Mouse (Mus musculus) spleen, adult 12 weeks (tissue): Measurements from ENCODE around the gene Gm42417.
"Not testable (repeated sequence)": the region's sequence is repeated elsewhere in the genome, so short reads cannot be mapped to it uniquely, and the experiment has no call there.

Experiments used
- DNase-seq: peaks from one replicate; pipeline ENCODE4 v3.0.0; 2022; ENCODE audit warnings: low spot score

Gene Gm42417

DNA sequence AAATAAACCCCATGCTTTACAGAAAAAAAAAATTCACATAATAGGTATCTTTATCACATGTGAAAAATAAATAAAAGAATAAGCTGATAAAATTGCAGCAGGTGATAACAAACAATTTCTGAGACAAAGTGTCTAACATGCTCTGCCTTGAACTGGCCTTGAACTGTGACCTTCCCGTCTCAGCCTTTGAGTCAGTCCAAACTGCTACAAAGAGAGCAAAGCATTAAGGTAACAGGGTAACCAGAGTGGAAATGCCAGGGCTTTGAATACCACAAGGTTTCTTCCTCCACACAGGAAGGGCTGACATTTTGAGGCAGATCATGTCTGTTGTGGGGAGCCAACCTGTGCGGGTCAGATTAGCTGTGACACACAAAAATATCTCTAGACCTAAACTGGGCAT, 6.2 kb upstream of the Gm42417 start:
- DNase-seq: no peak

DNA sequence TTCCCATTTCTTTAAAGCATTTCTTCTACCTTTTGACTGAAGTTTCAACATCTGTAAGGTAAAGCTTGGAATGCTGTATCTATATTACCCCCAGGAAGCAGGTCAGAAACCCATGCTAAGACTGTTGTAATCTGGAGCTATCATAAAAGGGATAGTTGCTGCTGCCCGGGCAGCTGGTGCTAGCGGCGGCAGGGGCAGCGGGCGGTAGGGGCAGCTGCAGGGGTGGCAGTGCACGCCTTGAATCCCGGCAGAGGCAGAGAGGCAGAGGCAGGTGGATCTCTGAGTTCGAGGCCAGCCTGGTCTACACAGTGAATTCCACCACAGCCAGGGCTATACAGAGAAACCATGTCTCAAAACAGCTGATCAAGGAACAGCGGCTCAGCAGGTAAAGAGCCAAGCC, 3.7 kb upstream of the Gm42417 start:
- DNase-seq: no peak

DNA sequence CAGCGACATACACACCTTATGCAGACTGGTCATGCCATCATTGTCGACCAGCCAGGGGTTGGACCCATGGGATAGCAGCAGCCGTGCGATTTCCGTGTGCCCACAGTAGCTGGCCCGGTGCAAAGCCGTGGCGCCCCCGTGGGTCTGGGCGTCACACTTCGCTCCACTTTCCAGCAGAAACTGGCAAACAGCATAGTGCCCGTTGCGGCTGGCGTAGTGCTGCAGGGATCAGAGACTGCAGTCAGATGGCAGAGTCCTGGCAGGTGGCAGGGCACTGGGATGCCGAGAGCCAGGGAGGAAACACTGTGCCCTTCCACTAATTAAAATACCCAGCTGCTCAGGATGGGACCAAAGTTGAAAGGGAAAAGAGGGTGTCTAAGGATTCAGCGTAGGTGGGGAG, 2.6 kb upstream of the Gm42417 start:
- no peak for DNase-seq

DNA sequence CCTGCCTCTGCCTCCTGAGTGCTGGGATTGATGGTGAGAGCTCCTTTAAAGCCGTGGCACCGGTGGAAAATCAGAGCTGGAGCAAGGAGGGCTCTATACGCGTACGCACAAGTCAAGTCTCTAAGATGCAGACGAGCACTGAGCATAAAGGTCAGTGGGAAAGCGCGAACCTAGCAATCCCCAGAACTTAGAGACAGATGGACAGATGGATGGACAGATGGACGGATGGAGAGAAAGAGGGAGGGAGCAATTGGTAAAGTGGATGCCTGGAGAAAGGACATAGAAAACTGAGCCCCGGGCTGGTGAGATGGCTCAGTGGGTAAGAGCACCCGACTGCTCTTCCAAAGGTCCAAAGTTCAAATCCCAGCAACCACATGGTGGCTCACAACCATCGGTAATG, 1.6 kb upstream of the Gm42417 start:
- DNase-seq: no peak

DNA sequence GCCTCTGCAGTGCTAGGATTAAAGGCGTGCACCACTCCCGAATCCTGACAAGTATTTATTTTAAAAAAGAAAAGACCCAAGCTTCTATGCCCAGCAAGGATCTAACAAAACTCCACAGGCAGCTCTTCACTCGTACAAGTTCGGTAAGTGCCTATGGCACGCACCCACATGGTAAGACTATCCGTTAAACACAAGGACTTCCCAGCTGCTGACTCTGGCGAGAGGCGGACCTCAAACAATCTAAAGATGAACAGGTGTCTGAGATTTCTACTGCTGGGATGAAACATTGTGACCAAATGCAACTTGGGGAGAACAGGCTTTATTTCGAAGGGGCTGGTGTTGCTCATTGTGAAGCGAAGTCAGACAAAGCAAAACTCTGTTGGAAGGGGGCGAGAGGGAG, 903 bp upstream of the Gm42417 start:
- DNase-seq: no peak

DNA sequence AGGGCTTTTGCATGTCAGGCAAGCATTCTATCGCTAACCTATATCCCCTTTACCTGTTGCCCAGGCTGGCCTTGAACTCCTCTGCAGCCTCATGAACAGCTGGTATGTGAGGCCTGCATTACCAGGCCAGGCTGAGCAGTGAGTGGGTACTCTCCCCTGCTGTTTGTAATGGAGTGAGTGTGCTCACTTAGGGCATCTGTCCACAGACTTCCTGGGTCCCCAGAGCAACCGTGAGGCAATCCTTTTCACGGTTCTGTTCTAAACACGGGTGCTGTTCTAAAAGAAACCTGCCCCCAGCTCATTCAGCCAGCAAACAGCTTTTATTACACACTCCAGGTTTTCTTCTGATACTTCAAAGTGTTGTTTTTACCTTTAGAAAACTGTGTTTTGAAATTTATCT, 502 bp downstream of the Gm42417 start:
- DNase-seq: no peak

DNA sequence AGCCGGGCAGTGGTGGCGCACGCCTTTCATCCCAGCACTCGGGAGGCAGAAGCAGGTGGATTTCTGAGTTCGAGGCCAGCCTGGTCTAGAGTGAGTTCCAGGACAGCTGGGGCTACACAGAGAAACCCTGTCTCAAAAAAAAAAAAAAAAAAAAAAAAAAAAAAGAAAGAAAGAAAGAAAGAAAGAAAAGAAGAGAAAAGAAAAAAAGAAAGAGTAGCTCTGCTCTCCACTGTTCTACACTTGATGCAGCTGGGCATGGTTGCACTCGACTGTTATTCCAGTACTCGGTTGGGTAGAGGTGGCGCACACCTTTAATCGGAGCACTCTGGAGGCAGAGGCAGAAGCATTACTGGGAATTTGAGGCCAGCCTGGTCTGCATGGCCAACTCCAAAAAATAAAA, 2.4 kb downstream of the Gm42417 start, which contains the start of gene Ankrd23:
Gene Ankrd23, minus strand, starts transcription at position 101 of the 400 bp plus-strand sequence.
- not testable (repeated sequence) for DNase-seq

DNA sequence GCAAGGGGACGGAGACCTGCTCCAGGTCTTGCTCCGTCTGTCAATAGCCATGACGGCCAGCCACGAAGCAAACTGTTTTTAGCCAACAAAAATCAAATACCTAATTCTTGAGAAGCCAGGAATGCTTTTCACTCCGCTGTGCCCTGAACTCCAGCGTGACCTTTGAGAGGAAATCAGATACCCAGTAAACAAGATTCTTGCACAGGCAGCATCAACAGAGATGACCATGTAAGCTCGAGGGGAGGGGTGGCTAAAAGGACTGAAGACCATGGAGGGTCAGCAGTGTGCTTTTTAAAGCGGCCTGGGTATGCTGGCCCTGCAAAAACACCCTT, 2.9 kb downstream of the Gm42417 start:
- DNase-seq: no peak

DNA sequence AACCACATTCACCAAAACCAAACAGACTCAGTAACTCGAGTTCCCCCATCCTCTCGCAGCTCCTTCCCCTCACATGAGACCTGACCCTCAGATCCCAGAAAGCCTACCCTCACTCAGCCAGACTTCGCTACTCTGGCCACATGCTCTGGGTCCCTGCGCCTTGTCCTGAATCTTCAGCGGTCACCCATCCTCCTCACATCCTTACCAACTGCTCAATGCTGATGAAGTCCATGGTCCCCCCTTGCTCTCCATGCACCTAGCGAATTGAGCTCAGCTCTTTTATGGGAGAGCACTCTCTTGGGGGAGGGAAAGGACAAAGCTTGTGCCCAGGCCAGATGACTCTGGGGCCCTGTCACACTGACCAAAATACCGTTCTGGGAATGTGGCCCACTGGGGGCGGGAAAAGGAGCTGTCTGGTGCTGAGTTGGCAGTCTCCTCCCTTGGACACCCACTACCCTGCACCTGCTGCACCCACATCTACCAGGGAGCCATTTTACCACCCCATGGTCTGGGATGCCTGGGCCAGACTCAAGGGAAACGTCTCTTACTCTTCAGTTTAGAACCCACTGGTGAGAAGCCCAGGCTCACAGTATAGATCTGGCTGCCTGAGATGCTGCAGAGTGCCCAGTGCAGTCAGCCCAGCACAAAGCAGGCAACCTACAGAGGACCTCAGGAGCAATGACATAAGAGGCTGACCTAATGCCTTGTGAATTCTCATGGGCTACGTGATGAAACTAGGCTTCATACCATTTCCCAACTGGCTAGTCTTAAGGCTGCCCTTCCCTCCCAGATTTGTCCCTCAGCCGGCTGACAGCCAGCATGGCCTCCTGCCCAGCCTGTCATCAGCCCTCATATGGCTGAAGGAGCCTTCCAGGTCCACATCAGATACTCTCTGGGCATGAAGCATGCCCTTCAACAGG, 3.5 kb downstream of the Gm42417 start:
- DNase-seq: no peak

DNA sequence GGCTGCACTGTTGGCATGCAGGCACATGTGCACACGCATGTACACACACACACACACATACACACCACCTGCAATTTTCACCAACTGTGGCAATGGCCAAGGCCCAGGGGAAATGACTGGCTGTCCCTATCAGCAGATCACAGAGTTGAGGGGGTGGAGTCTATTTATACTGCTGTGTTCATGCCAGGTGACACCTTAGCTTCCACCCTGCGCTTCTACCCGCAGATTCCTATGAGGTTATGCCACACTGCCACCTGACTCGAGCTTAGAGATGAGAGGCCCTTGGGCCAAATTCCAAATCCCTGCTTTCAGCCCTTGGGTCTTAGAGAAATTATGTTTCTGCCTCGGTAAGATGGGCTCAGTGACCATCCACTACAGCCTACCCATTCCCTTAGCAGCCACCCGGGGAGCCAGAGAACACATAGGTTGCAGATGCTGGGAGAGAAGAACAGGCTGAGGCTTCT, 4.6 kb downstream of the Gm42417 start:
- no peak for DNase-seq

DNA sequence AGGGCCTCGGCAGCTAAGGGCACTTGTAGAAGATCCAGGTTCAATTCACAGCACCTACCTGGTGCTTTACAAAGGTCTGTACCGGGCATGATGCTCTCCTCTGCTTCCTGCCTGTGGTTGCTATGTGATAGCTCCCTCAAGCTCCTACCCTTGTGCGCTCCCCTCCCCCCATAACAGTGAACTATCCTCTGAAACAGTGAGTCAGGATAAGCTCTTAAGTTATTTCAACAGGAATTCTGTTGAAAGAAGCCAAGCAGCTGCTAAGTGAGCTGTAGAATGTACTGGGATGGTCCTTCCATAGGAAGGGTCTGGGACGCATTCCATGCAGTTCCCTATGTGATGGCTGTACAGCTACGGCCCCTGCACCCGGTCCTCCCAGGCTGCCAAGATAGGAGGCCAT, 5.7 kb downstream of the Gm42417 start:
- DNase-seq: no peak

DNA sequence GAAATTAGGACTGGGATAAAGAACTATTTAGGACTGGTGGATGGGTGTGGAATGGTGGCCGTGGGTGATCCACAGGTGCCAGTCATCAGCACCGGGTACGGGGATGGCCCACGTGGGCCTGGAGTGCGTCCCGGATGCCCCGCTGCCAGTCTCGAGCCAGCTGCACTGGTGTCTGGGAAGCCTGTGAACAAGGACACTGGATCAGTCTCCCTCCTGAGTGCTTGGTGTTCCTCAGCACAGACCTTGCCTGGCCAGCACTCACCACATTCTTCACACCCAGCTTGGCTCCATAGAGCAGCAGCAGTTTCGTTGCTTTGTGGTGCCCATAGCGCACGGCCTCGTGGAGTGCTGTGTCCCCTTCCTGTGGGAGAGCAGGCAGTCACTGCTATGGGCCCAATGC, 7.8 kb downstream of the Gm42417 start:
- DNase-seq: no peak

DNA sequence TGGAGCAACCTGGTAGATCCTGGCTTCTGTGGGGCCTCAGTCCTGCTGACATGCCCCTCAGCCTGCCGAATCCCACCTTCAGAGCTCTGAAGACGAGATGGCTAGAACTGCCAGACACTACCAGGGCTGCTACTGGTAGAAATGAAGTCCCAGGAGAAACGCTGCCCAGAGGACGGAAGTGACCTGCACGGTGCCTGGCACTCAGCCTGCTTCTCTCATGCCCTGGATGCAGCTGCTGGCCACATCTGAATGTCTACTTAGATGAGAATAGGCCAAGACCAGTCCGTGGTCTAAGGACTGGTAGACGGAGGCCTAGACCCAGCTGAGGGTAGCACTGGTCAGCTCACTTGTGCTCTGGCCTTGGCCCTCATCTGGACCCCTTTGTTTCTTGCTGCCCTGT, 8.3 kb downstream of the Gm42417 start:
- DNase-seq: no peak

DNA sequence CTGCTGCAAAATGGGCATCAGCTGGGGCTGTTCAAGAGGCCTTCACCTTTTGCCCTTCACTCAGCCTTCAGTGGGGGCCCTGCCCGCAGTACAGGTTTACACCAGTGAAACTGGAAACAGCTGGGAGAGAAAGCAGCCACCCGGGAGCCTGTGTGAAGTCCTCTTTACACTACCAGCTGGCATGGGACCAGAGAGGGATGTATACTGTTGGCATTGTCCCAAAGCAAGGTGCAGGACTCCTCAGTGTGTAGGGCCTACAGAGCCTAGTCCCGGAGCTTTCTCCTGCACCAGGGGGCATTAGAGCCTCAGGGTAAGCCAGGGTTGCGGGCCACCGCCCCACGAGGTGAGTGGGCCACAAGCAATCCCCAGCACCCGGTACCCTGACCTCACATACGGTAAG, 8.7 kb downstream of the Gm42417 start:
- no peak for DNase-seq

DNA sequence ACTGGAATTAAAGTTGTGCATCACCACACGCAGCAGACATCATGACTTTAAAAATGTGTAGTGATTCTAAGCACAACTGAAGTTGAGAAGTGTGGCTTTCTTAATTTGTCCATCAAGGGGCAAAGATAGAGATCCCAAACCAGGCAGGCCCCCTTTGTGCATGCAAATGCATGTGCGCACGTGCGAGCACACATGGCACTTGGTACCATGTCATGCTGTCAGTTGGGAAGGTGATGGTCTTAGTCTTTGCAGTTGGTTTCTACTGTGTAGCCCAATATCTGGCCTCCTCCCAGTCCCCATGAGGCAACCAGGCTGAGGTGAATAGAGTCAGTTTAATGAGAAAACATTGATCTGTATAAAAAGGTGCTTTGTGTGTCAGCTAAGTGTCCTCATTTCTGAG, 9.4 kb downstream of the Gm42417 start:
- DNase-seq: no peak

DNA sequence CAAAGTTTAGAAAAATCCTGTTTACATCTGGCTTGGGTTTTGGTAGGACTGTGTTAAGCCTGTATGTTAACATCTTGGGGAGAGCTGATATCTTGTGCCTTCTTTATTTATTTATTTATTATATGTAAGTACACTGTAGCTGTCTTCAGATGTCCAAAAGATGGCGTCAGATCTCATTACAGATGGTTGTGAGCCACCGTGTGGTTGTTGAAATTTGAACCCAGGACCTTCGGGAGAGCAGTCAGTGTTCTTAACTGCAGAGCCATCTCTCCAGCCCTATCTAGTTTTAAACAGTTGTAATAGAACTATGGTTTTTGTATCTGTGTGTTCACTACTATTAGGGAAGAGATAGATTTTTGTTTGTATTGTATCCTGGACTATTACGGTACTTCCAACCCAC, 10.0 kb downstream of the Gm42417 start:
- no peak for DNase-seq

DNA sequence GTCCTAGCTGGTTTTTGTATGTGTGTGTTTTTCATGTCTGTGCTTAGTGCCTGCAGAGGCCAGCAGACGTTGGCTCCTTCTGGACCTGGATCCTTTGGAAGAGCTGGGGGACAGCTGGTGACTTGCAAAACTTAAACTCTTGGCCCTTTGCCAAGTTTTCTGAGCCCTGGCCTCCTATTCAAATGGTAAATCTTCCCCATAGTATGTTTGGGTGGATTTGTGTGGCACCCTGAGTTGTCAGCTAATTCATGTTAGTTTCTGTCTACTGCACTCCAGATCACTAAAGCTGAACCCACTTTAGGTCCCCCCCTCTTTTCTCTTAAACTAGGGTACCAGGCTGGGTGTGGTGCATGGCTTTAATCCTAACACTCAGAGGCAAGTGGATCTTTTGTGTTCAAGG, 10.9 kb downstream of the Gm42417 start:
- DNase-seq: no peak

DNA sequence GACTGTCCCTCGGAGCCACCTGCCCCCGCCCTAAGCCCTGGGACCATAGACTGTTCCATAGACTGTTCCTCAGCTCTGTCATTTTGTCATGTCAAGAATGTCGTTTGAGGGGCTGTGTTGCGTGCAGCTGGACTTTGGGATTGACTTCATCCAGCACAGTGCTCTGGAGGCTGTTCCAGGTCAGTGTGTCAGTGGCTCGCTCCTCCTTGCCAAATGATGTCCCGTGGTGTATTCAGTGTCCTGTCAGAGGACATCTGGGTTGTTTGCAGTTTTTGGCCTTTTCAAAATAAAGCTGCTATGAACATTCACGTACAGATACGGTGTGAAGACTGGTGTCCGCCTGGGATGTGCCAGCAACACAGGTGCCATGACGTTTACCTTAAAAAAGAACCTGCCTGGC, 12.3 kb downstream of the Gm42417 start:
- DNase-seq: no peak

DNA sequence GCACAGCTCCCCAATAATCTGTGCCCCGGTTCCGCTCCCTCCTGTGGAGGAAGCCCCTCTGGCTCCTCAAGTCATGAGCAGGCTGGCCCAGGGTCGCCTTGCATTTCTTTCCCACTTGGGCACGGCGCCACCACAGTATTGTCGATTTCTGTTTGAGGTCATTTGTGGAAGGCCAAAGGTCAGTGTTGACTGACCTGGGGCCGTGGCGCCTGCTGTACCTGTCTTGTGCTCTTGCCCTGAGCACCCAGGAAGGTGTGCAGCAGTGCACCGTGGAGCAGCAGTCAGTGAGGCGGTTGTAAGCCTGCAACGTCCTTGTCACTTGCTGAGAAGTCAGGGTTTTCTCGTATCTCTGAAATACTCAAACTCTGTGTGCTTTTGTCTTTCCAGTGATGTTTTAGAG, 13.5 kb downstream of the Gm42417 start:
- DNase-seq: no peak

DNA sequence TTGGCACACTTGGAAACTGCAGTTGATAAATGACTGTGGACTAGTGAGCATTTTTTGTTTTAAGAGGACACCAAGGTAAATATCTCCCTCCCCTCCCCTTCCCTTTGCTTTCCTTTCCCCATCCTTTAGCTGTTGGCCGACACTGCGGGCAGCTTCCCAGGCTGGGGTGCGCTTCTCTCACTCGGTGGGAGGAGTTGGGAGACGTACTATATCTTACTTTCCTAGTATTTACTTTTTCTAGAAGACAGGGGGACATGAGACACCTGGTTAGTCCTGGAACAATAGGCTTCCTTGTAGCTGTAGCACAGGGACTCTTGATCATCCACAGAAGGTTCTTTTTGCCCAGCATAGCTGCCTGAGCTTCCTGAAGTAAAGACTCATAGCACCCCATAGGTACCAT, 15.2 kb downstream of the Gm42417 start:
- no peak for DNase-seq

DNA sequence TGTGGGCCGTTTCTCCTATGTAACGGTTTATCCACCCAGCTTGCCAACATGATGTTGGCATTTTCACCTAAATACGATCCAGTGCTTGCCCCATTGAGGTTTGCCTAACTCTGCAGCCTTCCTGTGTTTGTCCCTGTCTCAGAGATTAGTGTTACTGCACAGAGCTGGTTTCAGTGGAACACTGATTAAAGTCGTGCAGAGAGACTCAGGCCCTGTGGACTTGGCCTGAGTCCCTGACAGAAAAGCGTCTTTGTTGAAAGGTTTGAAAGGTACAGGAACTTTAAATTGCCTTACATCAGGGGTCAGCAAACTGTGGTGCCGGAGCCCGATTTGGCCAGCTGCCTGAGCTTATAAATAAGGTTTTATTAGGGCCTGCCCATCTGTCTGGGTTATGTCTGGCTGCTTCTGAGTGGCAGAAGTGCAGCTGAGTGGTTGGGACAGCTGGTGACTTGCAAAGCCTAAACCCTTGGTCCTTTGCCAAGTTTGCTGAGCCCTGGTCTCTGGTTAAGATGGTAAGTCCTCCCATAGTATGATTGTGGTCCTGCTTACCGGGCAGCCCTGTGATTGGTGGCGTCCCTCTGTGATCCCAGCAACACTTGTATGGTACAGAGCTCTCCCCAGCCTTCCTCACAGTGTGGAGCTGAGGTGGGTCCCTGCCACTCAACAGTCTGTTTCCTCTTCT, 15.8 kb downstream of the Gm42417 start:
- DNase-seq: no peak

DNA sequence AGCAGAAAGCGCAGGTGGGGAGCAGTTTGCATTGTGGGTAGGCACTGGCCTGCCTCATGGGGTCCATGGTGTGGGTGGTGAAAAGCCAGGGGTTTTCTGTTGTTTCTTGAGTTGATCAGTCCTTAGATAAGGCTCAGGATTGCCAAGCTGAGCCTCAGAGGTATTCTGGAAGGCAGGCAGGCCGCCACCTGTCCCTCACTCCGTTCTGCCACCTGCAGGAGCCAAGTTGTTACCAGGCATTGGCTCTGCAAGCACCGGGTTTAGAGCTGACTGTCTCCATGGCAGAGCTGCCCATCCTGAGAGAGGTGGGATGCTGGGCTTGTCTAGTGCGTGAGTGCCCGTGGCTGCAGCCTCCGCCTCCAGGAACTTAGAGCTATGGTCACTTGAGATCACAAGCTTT, 17.0 kb downstream of the Gm42417 start:
- no peak for DNase-seq

DNA sequence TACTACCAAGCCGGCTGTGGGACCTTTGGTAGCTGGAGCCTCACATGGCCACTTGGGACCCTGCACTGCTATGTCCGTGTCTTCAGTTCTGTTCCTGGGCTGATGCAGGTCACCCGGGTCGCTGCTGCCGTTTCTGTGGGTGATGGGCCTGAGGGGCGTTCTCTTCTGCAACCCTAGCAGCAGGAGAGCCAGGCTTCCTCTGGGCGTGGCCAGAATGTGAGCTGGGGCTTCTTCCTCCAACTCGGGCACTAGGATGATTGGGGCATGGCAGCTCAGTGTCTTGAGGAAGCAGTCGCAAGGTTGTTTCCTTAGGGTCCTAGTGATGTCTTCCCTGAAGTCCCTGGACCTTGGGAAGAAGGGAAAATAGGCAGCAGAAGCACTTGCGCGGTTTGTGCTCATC, 19.6 kb downstream of the Gm42417 start:
- DNase-seq: no peak

DNA sequence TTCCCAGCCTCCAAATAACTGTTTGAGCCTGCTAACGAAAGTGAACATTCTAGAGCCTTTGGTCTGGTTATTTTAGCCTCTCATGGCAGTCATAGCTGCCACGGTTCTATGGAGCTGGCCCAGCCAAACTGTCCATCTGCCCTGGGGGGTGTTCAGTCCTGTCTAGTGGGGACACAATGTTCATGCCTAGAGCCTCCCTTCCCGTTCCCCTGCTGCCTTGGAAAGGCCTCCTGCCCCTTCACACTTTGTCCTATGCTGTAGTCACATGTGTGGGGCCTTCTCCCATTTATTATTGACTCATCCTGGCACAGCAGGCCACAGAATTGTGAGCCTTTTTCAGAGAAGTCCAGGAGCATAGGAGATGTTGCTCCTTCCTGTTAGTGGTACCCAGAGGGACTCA, 21.0 kb downstream of the Gm42417 start:
- DNase-seq: no peak
